Mouse (Mus musculus): ENCODE measurements around the gene Rnf183. TPM values are rescaled to one million over a fixed set of nuclear protein-coding genes. Genes with fewer than 3 reads are reported as not detected.

Rnf183 gene
- polyA plus RNA-seq, 1 experiment from 2014 or later, result 0.41 TPM

DNA sequence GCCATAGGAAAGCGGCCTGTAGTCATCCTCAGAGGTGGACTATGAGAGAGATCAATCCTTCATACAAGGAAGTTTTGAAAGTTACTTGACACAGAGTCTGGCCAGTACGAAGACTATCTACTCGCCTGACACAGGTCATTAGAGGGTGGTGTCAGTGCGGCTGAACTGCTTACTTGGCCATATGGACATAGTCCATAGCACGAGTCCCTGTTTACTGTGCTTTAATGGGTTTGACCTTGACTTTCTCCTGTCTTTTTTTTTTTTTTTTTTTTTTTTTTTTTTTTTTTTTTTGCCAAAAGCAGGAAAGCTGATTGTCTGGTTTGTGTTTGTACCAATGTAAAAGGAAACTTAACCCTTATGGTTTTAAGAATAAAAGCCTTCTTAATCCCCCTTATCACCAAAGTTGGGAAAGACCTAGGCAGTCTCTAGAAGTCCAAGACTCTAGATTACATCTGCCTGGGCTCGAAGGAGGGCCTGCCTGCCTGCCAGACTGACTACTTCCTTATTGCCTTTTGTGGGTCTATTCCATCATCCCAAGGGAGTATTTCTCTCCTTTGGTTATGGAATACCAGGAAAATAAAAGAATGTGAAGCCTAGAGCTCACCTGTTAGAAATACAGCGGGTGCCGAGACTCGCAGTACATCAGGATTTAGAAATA is 55.2 kb downstream of the Rnf183 start:
- Histone ChIP-seq H3K9me3 (replicated peaks) (no peaks in the 10 kb centered on the region), H3K4me3 (replicated peaks) (no peak overlapping the region)

More for the DNA sequence above, 55.2 kb downstream of the Rnf183 start:
- H3K9ac ChIP-seq, result no peak overlapping the region
- WGBS, result 84% methylated on average over 9 of the region's 9 CpGs
- H3K4me2 ChIP-seq (replicated peaks), result no peak overlapping the region
- no peak for ATAC-seq (ENCODE audit: insufficient number of reproducible peaks, low FRiP score, low TSS enrichment, low read depth)
- no peaks in the 10 kb centered on the region for H3K27me3 ChIP-seq
- H3K36me3 ChIP-seq, result no peaks in the 10 kb centered on the region
- no peak overlapping the region for H3K27ac ChIP-seq (replicated peaks)
- no peaks in the 10 kb centered on the region for H3K4me1 ChIP-seq

Other genes starting within 250 kb of the Rnf183 start
- 9.5 and 10.8 TPM in 2 replicates for gene Zfp37, start 204.2 kb downstream of the Rnf183 start, polyA plus RNA-seq (2015; fragmentation: Nextera tagmentation; extraction: Ambion mirVana)
- gene Slc31a2, start 172.7 kb downstream of the Rnf183 start, polyA plus RNA-seq (2015; fragmentation: Nextera tagmentation; extraction: Ambion mirVana), result 38.9 and 39.3 TPM in 2 replicates
- 27.6 and 28.3 TPM in 2 replicates for gene Fkbp15, start 74.7 kb downstream of the Rnf183 start, polyA plus RNA-seq (2015; fragmentation: Nextera tagmentation; extraction: Ambion mirVana)
- gene Slc31a1, start 74.5 kb downstream of the Rnf183 start, polyA plus RNA-seq (2015; fragmentation: Nextera tagmentation; extraction: Ambion mirVana), result 49.3 and 53.2 TPM in 2 replicates
- 149 and 153 TPM in 2 replicates for gene Cdc26, start 26.6 kb downstream of the Rnf183 start, polyA plus RNA-seq (2015; fragmentation: Nextera tagmentation; extraction: Ambion mirVana)
- gene Prpf4, start 26.5 kb downstream of the Rnf183 start, polyA plus RNA-seq (2015; fragmentation: Nextera tagmentation; extraction: Ambion mirVana), result 19.2 and 19.6 TPM in 2 replicates
- gene Wdr31, start 35.6 kb upstream of the Rnf183 start, polyA plus RNA-seq (2015; fragmentation: Nextera tagmentation; extraction: Ambion mirVana), result 7.3 and 11.2 TPM in 2 replicates
- 14.5 and 16.3 TPM in 2 replicates for gene Bspry, start 44.8 kb upstream of the Rnf183 start, polyA plus RNA-seq (2015; fragmentation: Nextera tagmentation; extraction: Ambion mirVana)
- 12.2 and 15.7 TPM in 2 replicates for gene Hdhd3, start 68.2 kb upstream of the Rnf183 start, polyA plus RNA-seq (2015; fragmentation: Nextera tagmentation; extraction: Ambion mirVana)
- gene Alad, start 84.7 kb upstream of the Rnf183 start, polyA plus RNA-seq (2015; fragmentation: Nextera tagmentation; extraction: Ambion mirVana), result 69.3 and 73.7 TPM in 2 replicates
- 87.6 and 89.4 TPM in 2 replicates for gene Pole3, start 89.8 kb upstream of the Rnf183 start, polyA plus RNA-seq (2015; fragmentation: Nextera tagmentation; extraction: Ambion mirVana)
- gene 4933430I17Rik, start 90.1 kb upstream of the Rnf183 start, polyA plus RNA-seq (2015; fragmentation: Nextera tagmentation; extraction: Ambion mirVana), result 0.47 and 0.49 TPM in 2 replicates
- 65.0 TPM in 2 replicates for gene Rgs3, start 124.6 kb upstream of the Rnf183 start, polyA plus RNA-seq (2015; fragmentation: Nextera tagmentation; extraction: Ambion mirVana)